In the genomic region with DNA sequence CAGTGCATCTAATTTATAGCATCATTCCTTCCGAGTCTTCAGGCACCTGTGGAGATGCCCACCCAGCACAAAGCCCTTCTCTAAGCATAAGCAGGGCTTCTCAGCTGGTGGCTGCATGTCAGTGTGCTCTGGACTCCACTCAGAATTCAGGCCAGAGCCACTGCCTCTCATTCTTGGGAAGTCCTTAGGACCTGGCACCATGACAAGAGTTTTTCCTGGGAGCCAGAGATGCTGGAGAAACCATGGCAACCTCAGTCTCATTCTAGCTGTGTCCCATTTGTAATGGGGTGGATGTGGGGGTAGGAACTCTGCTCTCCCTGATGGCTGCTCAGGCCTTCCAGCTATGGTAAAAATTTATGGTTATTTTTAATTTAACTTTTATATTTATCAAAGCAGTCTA, we compare ENCODE assay signal across 11 mouse cellular contexts.
A peak's percentile ranks its signal among the peaks of the same experiment; 100 is the strongest.
DNase-seq lines count a peak whose midpoint lies in the region; ATAC-seq and TF ChIP-seq lines count a peak whose summit lies in the region.
"Had no signal": no experiment of that assay in that cellular context is flagged by ENCODE, and none has a peak within 500 bp of the region (broad histone marks: within the 10 kb centered on the region; RNA-seq: fewer than 3 reads in every experiment).

No protein-coding gene starts in this region.

- no peak overlapping the region for H3K9ac ChIP-seq in midbrain, embryonic 16.5 days (ENCODE audit: low read depth, low read length)

- DNase-seq in brain, embryonic 18.5 days (ENCODE audit: low read depth, low spot score) = peak; percentile 58
- DNase-seq in cerebellum, postnatal 10 days = peak; percentile 89 to 91
- peak; percentile 70 to 72 for DNase-seq in layer of hippocampus, adult 2 months (ENCODE audit: low spot score in 2 of 2)
- DNase-seq in kidney, postnatal 25 days = no peak
- no peak for DNase-seq in testis, postnatal 10 days (ENCODE audit: low spot score)
- DNase-seq in heart, adult 8-10 months (ENCODE audit: low spot score) = no peak
- no peak for DNase-seq in spleen, postnatal 14 days (ENCODE audit: low spot score in 2 of 2)
- DNase-seq: gastrocnemius, postnatal 36 days; thymus, postnatal 36 days had no signal

- H3K4me1 ChIP-seq in midbrain, embryonic 16.5 days (ENCODE audit: control insufficient read depth, insufficient read depth, low read length) = peaks cover 27% of the 10 kb centered on the region

- no peak overlapping the region for H3K4me3 ChIP-seq in layer of hippocampus, adult 2 months
- no peak overlapping the region for H3K4me3 ChIP-seq in midbrain, embryonic 16.5 days (ENCODE audit: low read depth, low read length)

- ATAC-seq in midbrain, embryonic 16.5 days = peak; percentile 75

- TF ChIP-seq CTCF in layer of hippocampus, adult 2 months (conservative IDR thresholded peaks at IDR 0.05) = no peak

- 39% methylated on average over 1 of the region's 1 CpGs for WGBS in midbrain, embryonic 16.5 days

- no peaks in the 10 kb centered on the region for H3K36me3 ChIP-seq in midbrain, embryonic 16.5 days (ENCODE audit: control insufficient read depth, insufficient read depth, low read length)

- peak overlapping the region; percentile 51 for H3K27ac ChIP-seq in layer of hippocampus, adult 2 months
- H3K27ac ChIP-seq in midbrain, embryonic 16.5 days (ENCODE audit: low read length) = no peak overlapping the region
- H3K27ac ChIP-seq: macrophage had no signal

- H3K27me3 ChIP-seq in midbrain, embryonic 16.5 days (ENCODE audit: control insufficient read depth, insufficient read depth, low read depth, low read length) = no peaks in the 10 kb centered on the region

- no peaks in the 10 kb centered on the region for H3K9me3 ChIP-seq in midbrain, embryonic 16.5 days (replicated peaks; ENCODE audit: control insufficient read depth, low read length, poor library complexity, severe bottlenecking)

- no peak overlapping the region for H3K4me2 ChIP-seq in midbrain, embryonic 16.5 days (ENCODE audit: low read length)

Comparison
In these comparisons a context has a peak if more than half of its experiments do, and no peak if none do; other contexts are left out.
1. DNase-seq: peak in brain, embryonic 18.5 days (single experiment), cerebellum, postnatal 10 days (2 of 2) and layer of hippocampus, adult 2 months (2 of 2); none in kidney, postnatal 25 days (0 of 2), testis, postnatal 10 days (single experiment), heart, adult 8-10 months (single experiment) and spleen, postnatal 14 days (0 of 2).